Mouse (Mus musculus) frontal cortex, adult (tissue): ENCODE results near the gene Hopx.
"Not testable (repeated sequence)": the region's sequence is repeated elsewhere in the genome, so short reads cannot be mapped to it uniquely, and the experiment has no call there.

ENCODE experiments used
- ATAC-seq: cut with Nextera tagmentation; 2 replicates; pipeline ENCODE4 v1.9.2; 2017; ENCODE audit warnings: mild to moderate bottlenecking, moderate library complexity, mixed read lengths; ENCODE audit not compliant: low TSS enrichment

The Hopx gene

DNA sequence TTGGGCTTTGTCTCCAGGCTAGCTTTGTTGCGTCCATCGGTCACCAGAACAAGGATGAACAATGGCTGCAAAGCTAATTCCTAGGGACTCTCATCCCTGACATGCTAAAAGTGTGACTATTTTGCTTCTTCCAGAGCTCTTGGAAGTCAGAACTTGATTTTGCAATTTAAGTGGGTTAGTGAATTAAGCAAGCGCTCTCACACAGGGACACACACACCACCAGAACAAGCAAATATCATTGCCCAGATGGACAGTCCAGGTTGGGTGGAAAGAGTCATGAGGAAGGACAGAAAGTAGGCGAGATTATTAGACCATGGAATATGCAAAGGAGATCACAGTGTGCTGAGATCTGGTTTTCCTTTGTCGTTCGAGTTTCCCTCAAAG lies 14.9 kb downstream of the Hopx start:
- ATAC-seq, result no peak

DNA sequence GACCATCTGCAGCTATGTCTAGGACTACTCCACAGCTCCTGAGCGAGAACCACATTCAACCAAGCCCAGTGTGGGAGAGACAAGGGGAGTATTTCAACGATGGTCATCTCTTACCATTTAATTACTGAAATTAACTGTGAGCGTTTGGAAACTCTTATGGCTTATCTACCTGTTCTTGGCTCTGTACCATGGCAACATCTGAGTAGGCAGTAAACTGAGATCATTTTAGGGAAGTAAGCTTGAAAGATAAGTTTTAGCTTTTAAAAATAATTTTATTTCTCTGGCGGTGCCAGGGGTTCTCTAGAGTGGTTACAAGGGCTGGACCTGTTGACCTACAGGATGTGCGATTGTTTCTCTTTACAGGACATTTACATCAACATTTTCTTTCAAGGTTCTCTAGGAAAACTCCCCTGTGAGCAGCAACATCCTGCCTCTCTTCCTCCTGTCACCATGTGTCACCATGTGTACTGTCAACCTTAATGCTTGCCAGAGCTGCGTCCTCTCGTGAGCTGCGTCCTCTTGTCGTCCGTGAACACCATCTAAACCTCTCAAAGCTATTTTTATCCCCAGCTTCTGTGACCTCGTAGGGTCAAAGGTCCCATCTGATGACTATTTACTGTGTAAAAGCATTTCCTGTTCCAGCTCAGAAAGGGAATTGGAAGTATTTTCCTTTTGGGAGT lies 15.5 kb downstream of the Hopx start:
- ATAC-seq, result no peak

DNA sequence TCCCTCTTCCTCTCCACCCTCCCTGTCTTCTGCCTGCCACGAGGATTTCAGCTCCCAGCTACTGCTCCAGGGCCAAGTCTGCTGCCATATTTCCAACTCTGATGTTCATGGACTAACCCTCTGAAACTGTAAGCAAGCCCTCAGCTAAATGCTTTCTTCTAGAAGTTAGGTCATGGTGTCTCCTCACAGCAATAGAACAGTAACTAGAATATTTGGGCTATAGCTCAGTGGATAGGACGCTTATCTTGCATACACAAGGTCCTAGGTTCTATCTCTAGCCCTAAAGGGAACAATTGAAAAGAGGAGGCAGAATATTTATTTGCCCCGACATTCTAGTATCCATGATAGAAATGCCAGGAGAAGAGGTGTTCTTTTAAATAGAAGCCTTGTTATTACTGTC lies 16.0 kb downstream of the Hopx start:
- ATAC-seq, result no peak

DNA sequence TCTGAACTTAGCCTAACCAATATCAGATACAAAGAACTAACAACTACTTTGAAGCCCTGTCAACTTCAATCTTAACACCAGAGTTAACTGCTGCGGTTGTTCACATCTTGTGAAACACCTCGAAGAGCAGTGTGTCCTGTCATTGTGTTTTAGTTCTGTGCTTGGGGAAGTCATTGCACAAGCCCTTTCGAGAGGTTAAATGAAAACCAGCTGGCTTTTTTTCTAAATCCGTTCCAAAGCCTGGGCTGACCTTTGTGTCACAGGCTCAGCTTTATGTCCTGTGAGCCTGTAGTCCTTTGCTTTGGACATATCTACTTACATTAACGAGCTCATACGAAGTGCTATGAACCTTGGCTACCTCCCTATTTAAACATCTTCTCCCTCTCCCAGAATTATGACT lies 17.2 kb downstream of the Hopx start:
- no peak for ATAC-seq

DNA sequence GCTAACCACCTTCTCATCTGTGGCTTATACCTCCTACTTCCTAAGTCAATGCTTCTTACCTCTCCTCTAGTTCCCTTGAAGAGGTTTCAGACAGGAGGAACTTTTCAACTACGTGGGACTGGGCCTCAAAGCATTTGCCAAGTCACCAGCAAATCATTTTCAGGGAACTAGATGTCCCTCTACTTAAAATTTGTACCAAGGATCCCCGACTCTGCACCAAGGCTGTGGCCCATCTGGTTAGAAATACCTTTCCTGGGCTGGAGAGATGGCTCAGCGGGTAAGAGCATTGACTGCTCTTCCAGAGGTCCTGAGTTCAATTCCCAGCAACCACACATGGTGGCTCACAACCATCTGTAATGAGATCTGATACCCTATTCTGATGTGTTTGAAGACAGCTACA lies 18.7 kb downstream of the Hopx start:
- not testable (repeated sequence) for ATAC-seq

DNA sequence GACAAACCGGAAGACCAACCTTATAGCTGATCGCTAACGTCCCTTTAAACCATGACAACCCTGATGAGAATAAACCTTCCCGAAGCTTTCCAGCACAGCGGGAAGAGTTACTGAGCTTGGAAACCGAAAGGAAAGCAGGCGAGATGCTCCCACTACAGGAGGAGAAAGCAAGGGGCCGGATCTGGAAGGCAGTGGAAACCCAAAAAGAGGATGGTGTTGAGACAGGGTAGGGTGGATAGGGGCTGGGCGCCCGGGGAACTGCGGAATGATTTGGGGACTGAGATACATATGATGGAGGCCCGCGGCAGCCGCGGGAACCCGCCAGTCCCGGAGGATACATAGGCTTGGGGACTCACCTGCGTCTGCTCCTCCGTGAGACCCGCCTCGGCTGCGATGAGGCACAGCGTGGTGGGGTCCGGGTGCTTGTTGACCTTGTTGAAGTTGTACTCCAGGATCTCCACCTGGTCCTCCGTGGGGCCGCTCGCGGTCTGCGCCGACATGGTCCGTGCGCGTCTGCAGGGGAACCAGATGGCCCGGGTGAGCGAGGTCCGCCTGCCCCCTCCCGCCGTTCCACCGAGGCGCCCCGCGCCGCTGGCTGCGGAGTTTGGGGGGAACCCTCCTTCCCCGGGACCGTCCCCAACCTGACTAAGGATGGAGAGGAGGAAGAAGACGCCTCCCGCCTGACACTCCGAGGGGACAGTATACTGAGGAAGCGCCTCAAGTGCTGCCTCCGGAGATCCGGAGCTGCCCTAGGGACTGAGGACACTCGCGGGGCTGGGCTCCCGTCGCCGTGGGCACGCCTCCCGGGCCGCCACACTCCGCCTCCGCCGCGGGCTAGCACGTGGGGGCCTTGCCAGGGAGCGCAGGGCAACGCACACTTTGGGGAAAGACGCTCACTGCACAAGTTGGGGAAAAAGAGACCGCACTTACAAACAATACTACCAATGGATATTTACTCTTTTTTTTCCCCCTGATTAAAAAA lies 20.1 kb downstream of the Hopx start:
- ATAC-seq, result peak; percentile 80

DNA sequence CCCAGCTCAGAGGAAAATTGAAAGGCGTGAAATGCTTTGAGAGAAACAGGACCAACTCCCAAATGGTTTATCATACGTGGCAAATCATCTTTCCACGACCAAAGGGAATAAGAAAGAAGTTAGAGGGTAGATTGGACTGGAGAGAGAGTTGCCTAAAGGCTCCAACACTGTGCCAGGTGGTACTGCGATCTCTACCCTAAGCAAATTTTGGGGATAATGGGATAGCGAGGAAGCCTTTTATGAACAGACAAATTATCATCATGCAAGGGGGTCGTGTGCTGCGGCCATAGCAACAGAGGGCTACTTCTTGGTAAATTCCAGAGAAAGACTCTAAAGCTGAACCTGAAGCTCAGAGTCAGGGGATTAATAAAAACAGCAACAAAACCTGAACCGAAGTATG lies 21.0 kb downstream of the Hopx start:
- ATAC-seq, result no peak

DNA sequence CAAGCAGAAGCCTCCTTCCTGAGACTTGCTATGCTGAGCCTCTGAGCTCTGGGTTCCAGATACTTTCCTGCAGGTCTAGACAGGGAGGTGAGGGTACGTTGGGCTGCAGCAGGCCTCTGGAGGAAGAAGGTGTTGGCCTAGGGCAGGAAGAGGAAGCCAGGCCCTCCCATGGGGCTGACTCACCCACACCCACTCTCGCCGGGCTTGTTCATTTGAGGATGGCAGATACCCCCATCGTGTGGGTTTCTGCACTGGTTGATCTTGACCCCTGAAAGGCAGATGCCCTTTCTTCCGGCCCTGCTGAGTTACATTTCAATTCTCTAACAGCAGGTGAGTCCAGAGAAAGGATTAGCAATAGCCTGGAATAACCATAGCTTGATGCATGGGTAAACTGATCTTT lies 22.4 kb downstream of the Hopx start:
- ATAC-seq, result no peak

DNA sequence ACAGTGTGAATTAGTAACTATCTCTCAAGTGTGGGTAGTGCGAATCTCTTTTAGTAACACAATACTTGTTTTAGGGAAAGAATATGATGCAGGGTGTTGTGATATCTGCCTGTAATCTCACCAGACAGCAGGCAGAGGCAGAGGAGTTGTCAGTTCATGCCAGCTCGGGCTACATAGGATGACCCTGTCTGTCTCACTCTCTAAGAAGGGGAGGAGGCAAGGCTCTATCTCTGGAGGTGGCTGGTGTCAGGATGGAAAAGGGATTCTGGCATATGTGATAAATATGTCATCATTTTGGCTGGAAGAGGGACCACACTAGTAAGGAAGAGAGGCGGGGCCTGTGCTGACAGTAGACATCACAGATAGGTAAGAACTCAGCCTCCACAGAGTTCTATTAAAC lies 23.0 kb downstream of the Hopx start:
- no peak for ATAC-seq

DNA sequence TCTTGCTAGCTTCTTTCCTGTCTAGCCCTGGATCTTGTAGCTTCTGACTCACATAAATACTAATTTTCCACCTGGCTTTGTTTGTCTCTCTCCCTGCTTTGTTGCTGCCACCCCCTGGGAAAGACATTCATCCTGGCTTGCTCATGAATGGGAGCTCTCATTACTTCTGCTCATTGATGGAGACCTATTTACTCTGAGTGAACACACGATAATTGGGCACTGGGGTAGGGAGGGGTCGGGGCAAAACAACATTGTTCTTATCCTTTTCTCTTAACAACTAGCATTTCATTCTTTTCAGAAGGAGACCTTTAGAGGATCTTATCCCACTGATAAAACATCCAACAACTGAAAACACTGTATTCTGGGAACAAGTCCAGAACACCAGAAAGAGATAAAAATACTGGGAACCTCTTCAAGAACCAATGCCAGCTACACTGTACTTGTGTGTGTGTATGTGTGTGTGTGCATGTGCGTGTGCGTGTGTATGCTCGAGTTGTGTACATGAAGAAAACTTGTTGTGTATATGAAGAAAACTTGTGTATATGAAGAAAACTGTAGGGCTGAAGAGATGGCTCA lies 24.3 kb downstream of the Hopx start:
- no peak for ATAC-seq

DNA sequence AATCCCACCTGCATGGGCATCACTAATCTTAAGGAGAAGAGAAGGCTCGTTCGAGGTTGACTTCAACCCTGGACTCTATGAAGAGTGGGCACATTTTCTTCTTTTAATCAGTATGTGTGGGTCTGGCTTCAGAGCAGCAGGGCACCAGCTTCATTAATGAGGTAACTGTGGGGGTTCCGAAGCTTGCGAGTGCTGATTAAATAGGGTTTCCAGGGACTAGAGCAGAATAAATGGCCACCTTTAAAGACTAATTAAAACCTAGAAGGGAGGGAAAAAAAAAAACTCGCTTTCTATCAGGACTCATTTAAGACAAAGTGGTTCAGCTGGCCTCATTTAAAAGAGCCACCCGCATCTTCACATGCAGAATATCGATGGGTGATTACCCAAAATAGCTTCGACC lies 25.0 kb downstream of the Hopx start:
- no peak for ATAC-seq

DNA sequence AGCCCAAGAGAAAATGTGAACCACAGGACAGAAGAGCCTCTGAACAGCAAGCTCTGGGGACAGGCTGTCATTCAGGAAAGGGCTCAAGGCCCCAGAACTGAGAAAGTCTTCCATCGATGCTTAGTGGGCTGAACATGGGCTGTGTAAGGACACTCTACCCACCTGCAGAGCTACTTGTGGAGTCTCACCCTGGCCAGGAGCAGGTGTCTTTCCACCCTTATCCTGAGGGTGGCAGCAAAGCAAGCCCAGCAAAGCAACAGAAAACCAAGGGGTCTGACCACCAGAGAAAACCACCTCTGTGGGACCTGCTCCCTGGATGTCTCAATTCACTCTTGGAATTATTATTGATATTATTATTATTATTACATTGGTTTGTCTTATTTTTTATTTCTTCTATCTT lies 25.6 kb downstream of the Hopx start:
- peak; percentile 69 for ATAC-seq

DNA sequence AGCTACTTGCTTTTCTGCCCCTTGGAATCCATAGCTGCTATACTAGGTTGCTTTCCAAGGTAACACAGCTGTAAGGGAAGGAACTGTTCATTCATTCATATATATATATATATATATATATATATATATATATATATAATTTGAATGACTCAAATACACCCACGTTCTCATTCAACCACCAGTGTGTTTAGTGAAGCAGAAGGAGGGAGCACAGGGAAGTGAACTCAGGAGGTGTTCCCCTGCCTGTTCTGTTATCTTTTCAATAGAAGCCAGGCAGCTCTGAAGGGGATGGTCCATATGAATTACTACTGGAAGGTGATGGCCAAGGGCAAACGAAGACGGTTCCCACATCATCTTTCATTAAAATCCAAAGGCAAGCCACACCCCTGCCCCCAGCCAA lies 27.8 kb downstream of the Hopx start:
- ATAC-seq, result no peak

DNA sequence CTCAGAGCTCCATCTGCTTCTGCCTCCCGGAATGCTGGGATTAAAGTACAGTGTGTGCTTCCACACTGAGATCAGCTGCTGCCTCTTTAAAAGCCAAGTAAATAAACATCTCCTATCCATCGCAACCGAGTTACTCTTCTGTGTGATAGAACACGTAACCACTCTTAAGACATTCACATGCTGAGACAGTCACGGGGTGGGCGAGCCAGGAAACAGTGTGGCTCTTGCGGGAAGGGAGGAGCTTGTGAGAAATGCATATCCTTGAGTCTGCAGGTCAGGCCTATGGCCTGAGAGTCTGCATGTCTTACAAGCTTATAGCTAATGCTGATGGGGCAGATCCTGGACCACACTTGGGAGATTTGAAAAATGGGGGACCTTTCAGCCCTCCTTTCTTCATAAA lies 28.4 kb downstream of the Hopx start:
- no peak for ATAC-seq

DNA sequence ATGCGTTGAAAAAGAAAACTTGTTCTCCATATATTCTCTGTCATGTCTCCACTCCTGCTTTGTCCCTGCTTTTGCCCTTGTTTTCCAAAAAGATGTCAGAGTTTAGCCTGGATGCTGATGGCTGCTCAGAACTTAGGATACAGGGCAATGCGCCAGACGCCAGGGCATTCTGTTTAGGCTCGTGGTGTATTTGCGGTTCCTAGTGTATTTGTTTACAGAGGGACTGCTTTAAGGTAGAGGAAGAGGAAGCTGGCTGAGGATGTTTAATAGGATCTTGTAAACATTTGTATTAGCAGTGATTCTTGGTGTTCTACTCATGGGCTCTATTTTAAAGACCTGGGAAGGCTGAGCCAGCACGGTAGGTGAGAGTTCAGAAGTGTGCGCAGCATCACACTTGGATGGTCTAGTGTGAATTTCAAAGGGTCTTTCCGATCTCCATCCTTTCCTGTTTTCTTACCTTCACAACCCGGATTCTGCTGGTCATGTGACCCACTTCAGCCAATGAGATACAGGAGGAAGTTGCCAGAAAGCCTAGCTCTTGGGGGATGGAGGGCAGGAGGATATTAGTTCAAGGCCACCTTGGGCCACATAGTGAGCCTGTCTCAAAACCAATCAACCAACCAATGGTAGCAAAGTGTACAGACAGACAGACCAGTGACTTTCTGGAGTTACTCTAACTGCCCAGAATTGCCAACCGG lies 29.0 kb downstream of the Hopx start:
- ATAC-seq, result no peak

DNA sequence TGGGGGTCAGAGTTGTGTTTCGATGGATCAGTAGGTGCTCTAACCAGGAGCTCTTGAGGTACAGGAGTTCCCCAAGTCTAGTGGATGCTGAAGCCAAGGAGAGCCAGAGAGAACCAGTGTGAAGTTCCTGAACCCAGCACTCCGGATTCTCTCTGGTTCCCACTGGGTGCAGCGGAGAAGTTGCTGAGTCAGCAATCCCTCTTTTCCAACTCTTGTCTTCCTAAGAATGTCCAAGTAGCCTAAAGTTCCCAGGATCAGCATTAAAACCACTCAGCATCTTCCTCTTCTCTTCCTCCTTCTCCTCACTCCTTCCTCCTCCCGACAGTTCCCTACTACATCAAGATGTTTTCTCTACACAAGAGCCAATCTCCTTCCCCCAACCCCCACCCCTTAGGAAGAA lies 30.5 kb downstream of the Hopx start:
- ATAC-seq, result no peak

DNA sequence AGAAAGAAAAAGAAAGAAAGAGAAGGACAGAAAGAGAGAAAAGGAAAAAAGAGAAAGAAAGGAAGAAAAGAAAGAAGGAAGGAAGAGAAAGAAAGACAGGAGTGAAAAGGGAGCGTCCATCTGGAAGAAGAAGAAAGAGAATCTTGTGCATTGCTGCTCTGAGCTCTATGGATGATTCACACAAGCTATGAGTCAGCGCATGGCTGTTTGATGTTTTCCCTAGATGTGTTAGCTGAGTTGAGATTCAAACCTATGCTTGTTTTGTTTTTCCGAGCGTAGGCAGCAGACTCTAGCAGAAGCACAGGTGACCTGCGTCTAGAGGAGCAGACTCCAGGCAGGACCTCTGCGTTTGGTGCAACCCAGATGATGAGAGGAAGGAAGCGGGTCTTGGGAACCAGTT lies 32.2 kb downstream of the Hopx start:
- peak; percentile 91 for ATAC-seq

DNA sequence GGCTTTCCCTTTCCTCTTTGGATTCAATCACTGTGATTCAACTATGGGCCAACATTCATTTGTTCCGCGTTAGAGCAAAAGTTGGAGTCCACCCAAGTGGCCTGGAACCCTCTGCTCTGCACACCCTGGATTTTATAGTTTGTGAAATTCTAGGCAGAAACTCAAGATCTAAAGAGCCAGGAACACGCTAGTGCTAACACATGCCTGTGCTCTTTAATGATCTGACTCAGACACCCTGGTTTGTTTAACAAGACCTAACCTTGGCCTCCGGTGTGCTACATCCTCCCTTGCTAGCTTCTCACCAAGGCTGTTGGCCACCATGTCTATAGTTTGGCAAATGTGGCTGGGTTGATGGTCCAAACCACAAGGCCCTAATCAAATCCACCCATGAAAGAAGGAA lies 34.2 kb downstream of the Hopx start:
- ATAC-seq, result no peak

DNA sequence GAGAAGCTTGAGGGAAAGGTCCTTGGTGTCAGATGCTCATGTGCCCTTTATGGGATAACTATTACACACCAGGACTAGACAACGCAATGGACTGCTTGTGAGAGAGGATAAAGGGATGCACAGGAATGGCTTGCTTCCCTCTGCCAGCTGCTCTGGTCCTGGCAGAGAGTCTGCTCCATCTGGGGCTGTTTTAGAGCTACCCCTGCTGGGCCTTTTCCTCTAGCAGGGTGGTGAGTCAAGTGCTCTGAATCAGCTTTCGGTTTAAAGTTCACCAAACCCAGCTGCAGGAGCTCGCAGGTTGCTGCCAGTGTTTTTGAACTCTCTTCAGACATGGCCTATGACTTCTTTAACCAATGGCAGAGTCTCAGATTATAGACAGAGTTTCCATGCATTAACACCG lies 39.0 kb downstream of the Hopx start:
- ATAC-seq, result peak; percentile 56

DNA sequence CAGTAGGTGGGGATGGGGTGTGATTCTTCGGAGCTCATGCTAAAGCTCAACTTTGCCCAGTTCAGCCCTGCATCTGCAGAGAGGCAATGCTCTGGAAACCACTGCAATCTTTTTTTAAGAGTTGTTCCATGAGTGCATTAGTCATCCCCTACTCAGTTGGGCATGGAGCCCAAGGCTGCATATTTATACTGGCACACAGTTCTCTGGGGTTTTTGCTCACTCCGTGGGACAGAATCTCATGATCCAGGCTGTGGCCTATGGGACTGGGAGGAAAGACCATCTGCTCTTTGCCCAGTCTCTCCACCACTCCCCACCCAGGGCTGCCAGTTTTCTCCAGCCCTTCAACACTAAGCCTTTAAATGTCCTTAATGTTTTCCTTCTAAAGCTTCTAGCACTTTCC lies 40.0 kb downstream of the Hopx start:
- ATAC-seq, result peak; percentile 95

DNA sequence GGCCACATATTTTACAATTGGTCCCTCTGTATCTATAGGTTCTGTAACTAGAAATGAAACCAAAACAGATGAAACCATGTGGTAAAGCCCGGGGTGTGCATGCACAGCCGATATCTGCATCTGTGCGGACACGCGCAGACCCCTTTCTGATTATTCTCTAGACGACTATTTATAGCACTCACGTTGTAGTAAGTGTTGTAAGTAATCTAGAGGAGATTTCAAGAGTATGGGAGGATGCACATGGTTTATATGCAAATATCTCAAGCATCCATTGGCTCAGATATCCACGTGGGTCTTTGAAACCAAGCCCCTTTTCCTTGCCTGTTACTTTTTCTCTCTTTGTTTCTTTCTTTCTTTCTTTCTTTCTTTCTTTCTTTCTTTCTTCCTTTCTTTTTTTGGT lies 41.1 kb downstream of the Hopx start:
- no peak for ATAC-seq

DNA sequence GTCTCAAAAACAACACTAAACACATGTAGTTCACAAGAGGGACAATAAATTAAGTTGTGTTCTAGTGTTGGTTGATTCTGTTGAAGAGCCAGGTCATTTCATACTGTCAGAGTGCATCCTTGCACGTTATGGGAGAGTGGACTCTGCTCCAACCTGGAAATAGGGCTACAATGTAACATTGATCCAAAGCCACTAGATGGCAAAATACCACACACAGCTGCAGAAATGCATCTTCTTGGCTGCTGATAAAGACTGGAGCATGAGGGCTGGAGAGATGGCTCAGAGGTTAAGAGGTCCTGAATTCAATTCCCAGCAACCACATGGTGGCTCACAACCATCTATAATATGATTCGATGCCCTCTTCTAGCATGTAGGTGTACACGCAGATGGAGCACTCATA lies 43.3 kb downstream of the Hopx start:
- ATAC-seq, result no peak
